Mouse (Mus musculus) megakaryocyte progenitor cell, adult 5-6 weeks (primary cell): ENCODE data around the gene Cx3cr1. TPM values are rescaled to one million over a fixed set of nuclear protein-coding genes. Genes with fewer than 3 reads are reported as not detected.

Experiments
- ATAC-seq: replicated peaks from 2 replicates; pipeline ENCODE4 v1.8.0; 2016; ENCODE audit warnings: mild to moderate bottlenecking, moderate TSS enrichment, inconsistent platforms; ENCODE audit not compliant: poor library complexity
- total RNA-seq, 2 experiments: library from RNA; stranded (forward) in 1 of 2; stranded (reverse) in 1 of 2; fragments of 157-497, 149-512 nt in 1 of 2; fragments of 200-1000 nt in 1 of 2; gene quantifications; 2 replicates each; pipeline versions ENCODE4 v1.2.3 to v1.2.4; 2015 to 2017

The Cx3cr1 gene
- total RNA-seq, 2 experiments from 2014 or later = 10.6 to 13.9 TPM

DNA sequence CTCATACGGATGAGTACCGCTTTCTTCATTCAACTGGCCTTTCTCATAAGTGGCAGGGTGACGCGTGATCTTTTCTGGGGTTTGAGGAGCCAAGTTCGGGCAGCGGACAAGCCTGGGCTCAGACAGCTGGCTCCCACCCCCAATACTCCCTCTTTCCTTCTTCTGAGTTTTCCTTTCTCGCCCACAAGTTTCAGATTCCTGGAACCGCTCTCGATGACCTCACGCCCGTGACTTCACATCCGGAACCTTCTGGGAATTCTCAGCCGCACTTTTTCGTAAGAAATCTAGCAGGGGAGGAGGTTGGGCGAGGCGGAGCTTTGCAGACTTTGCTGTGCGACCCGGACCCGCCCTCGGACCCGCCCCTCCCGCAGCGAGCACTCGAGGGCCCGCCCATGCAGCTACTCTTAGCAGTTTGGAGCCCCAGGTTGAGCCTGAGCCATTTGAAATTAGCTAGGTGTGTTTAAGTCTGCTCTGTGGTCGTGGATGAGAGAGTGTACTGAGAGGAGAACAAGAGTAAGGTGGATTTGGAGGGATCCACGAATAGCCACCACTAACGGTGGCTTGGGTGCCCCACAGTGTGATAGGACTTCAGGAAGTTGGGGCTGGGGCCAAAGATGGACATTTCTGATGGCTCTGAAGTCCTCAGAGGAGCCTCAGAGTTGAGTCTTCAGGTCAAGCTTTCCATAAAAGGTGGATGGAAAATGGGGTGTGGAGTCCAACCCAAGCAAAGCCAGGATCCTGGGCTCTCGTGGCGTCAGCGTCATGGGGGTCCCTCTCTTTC, 67.5 kb downstream of the Cx3cr1 start:
- peak; percentile 95 for ATAC-seq

DNA sequence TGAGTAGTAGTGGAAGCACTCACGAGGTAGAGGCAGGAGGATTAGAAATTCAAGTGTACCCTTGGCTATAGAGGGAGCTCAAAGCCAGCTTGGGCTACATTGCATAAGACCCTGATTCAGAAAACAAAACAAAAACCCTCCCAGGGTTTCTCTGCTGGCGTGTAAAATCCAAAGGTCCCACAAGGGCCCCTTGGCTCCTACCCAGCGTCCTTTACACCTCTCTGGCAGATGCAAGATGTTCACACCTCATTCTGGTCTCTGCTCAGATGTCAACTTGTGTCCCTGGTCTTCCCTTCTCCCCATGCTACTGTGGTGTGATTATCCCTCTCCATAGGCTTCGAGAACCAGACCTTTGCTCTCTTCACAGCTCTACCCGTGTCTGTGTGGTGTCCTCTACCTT, 68.9 kb downstream of the Cx3cr1 start:
- no peak for ATAC-seq

DNA sequence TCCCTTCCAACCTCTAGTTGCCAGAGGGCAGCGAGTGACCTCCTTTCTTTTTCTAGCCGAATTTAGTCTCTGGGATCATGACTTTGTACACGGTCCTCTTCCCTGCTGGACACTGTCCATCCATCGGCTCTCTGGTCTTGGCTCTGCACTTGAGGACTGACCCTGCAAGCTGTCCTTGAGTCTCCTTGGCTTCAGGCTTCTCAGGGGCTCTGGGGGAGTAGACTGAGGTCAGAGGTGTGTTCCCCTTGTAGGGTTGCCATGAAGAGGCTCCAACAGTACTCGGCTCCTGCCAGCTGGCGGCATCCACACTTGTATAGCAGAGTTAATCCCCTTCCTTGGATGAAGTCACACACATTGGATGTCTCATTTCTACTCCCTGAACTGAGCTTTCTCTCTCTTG, 70.0 kb downstream of the Cx3cr1 start:
- no peak for ATAC-seq

DNA sequence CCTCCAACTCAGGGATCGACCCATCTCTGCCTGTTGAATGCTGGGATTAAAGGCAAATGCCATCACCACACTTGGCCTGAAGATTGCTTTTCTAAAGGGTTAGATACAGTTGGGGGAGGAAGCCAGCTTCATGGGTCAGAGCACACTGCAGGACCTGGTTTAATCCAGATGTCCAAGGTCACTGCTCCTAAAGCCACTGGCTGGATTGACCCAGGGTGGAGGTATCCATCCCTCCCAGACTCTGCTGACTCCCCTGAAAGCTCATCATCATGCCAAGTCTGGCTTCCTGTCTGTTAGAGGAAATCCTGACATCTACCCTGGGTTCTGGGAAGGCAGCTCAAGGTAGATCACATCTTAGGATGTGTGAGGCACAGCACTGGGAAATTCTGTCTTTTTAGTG, 70.9 kb downstream of the Cx3cr1 start:
- no peak for ATAC-seq

DNA sequence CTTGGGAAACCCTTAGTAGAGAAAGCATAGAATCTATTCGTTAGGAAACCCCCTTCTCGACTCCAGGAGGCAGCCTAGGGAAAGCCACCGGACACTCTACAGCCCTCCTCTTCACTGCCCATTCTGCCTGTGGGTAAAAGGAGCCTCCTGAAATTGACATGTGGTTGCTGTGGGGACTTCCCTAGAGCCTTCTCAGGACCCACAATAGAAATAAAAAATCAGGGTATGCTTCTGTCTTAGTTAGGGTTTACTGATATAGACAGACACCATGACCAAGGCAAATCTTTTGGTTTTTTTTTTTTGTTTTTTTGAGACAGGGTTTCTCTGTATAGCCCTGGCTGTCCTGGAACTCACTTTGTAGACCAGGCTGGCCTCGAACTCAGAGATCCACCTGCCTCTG, 73.6 kb downstream of the Cx3cr1 start:
- ATAC-seq = no peak

DNA sequence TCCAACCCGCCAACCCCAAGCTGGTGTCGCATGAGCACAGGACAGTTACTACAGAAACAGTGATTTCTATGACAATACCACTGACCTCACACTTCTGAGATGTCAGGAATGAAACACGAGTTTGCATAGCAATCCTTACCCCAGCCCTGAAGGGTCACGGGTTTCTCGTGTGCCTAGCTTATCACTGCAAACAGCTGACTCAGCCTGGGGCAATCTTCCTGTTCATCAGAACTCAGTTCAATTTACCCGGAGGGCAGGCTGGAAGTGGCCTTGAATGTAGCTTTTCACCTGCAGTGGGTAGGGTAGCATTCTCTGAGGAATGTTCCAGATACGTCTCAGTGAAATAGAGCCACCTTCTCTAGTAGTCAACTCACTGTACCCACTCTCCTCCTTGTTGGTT, 75.5 kb downstream of the Cx3cr1 start:
- peak; percentile 43 for ATAC-seq

DNA sequence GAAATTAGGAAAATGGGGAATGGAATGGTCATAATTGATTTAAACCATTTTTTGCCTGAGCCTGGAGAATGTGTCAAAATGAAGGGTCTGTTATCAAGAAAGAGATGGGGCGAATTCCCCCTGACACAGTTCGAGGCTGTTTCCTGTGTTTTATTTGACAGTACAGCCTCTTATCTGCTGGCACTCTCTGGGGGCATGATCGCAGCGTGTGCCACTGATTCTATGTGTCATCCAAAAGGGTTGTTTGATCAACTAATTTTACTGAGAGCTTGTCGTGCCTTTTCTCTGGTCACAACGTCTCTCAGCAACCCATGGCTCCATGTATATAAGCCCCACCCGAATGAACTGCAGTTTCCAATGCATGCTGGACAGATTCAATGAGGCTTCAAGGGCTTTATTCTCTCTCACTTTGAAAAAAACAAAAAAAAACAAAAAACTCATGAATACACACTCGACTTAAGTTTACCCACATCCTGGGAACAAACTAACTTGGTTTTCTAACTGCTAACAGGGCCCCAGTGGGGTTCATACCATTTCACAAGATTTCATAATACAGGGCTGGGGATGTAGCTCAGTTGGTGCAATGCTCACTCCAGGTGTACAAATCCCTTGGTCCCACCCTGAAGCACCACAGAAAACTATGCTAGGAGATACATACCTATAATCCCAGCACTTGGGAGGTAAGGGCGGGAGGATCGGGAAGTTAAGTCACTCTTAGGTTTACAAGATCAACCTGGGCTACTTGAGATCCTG, 76.4 kb downstream of the Cx3cr1 start:
- ATAC-seq = peak; percentile 70

DNA sequence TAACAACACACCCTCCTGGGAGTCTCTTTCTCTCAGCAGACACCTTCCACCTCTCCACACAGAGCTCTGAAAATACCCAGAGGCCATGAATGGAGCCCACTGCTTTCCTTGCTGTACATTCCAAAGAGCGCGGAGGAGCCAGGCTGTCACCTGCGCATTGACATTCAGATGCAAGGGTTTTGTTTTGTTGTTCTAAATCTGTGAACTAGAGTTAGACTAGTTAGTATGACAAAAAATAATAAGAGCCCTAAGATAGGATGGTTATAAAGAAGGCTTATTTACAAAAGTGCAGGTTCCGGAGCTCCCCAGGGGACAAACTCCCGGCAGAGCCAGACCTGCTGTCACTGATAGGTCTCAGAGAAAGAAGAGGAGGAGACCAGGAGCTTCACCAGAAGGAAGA, 78.4 kb downstream of the Cx3cr1 start:
- no peak for ATAC-seq

DNA sequence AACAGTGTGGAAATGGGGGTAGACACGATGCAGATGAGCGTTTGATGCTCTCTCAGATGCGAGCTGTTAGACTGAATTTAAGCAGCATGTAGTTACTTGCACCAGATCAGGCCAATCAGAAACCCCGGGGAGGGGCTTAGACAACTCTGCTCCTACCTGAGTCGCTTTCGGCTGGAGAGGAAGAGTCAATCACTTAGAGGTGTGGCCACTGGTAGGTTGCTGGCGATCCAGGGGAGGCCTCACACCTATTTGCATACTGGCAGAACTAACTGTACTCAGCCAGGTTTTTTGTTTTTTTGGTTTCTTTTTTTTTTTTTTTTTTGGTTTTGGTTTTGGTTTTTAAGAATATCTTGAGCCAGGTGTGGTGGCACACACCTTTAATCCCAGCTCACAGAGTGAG, 81.4 kb downstream of the Cx3cr1 start:
- ATAC-seq = no peak

DNA sequence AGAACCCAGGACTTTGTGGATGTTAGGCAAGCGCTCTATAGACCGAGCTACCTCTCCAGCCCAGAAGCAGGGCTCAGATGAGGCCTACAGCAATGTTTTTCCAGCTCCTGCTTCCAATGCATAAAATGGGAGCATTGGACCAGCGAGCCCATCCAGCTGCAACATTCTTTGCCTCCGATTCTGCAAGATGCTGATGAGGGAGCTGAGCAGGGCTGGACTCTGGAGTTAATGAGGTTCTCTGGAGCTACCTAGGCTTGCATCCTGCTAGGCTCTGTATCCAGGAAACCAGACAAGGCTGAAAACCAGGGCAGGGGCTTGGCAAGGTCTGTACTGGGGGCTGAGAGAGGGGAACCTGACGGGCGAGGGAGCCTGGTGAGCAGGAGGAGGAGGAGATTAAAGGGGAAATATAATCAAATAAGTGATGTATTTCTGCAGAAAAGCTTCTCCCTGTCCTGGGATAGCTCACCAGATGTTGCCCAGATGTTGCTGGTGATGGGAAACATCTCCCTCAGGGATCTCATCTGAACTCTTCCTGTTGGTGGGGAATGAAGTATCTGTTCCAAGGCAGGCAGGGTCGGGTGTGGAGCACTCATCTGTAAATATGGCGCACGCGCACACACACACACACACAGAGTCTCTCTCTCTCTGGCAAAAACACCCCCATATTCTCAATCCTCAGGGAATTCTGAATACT, 83.7 kb downstream of the Cx3cr1 start:
- no peak for ATAC-seq

DNA sequence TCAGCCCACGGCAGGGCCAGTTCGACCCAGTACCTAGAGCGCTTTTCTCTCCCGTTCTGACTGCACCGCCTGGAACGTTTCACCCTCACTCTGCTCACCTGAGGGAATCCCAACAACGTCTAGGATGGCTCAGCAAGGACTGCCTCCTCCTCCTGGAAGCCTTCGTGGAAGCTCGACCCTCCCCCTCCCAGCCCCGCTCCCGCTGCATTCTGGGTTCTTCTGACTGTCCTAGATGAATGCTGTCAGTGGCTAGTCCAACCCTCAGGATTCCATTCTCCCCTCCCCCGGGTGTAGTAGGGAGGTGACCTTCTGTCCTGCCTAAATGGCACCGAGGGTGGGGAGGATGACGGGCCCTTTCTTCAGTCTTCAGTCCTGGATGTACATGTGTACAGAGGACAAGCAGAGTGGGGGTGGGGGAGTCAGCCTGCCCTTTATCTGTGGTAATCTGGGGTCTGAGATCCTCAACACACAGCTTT, 85.1 kb downstream of the Cx3cr1 start, which contains the start of gene Csrnp1:
Gene Csrnp1 (minus strand): TSS at position 123 of the 476 bp plus-strand sequence.
- no peak for ATAC-seq

DNA sequence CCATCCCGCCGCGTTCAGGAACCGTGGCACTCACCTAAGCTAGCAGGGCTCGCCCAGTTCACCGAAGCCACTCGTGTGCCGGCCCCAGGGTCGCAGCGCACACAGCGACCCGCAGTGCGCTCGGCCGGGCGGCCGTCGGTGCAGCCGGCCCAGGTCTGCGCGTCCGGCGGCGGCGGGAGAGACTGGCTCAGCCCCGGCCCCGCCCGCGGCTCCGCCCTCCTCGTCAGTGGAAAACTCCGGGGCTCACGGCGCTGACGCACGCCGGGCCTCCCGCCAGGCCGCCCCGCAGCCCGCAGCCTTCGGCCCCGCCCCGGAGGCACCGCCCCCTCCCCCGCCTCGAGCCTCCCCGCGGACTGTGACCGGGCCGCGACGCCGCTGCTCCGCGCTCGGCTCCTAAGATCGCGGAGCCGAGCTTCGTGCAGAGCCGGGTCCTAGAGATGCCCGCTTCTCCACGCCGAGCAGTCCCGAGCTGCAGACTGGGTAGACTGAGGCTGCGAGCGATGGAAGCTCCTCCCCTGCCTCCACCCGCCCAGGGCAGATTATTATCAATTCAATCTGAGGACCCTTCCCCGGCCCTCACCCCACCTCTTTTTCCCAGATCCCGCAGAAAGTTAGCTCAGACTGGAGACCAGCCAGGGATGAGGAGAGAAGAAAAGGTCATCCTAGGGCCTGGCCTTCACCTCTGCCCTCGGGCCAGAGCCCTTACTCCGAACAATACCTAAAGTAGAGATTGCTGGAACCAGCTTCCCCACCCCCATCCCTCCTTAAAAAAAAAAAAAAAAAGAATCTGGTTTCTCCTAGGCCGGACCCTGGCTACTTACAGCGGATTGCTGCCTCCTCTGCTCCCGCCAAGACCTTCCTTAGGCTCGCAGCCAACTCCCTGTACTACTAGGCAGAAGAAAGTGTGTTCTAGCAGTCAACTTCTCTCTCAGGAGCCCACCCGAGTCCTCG, 85.8 kb downstream of the Cx3cr1 start:
- ATAC-seq = peak; percentile 43

DNA sequence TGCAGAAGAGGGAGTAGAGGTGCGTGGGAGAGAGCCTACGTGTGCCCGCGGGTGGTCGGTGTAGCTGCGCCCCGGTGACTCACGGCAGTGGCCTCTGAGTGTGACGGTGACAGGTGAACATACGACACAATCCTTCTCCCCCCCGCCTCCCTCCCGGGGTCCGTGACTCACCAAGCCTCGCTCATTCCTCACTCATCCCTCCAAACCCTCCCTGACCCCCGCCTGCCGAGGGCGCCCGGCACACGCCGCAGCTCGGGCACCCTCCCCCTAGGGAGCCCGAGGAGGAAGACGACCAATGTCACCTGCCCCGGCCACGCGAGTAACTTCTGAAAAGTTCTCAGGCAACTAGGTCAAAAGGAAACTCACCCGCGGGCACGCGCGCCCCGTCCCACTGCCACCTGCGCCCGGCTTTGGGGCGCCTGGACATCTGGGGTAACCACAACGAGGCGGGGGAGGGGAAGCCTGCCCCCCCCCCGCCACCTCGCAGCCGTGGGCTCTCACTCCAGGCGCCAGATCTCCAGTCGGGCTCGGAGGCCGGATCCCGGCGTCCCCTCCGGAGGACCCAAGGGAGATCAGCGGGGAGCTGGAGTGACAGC, 86.6 kb downstream of the Cx3cr1 start:
- peak; percentile 5 for ATAC-seq

DNA sequence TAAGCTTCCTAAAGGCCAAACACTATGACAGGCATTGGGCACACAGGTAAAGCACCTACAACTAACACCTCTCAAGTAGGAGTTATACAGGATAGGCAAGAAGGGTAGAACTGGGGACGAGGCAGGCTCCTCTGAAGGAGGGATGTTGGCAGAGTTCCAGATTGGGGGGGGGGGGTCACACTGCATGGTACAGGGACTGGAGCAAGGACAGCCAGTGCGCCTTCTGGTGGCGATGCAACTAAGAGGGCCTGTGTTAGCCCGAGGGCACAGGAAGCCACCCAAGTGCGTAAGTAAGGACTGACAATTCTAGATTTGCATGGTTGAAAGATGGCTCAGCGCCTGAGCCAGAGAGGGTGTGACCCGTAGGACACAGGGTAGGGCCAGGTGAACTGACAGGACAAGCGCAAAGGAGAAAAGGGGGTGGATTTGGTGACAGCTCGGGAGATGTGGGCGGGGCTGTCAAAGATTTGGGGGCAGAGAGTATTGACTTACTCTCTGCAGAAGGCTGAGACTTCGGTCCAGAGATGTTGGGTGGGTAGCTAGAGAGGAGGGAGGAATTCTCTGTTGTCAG, 87.4 kb downstream of the Cx3cr1 start:
- ATAC-seq = peak; percentile 28

DNA sequence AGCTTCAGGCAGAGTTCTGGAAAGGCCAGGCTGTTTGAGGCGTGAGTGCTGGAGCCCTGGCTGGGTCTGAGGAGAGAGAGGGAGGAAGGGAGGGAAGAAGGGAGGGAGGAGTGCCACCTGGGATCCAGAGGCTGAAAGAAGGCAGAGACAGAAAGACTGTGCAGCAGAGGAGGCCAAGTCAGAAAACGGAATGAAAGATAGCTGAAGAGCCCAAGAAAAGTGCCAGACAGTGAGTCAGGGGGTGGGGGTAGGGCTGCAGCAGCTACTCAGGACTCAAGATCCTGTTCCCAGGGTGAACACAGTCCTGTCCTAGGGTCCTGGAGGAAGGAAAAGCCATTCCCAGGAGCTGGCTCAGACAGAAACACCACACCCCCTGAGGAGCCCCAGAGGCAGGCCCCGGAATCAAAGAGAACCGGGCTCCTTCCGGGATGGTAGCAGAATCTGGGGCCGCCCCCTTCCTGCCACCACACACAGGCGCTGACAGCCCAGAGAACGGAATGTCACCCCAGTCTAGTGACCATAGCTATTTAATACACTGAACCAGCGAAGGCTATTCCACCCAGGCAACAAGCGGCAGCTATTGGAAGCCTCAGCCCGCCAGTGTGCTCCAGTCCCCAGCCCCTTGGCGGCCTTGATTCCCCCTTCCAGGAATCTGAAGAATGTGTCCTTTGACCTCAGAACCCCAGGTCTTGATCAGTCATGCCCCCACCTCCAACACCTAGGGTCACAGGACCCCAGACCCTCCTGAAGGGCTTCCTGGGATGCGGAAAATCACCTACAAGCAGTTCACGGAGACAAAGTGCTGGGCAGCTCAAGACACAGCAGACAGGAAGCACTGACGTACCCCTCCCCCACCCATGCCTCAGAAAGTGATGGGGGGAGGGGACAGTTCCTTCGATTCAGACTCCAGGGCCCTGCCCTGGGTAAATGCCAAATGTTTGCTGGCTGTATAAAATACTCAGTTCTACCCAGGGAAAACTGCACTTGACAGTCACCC, 88.2 kb downstream of the Cx3cr1 start:
- ATAC-seq = peak; percentile 38

DNA sequence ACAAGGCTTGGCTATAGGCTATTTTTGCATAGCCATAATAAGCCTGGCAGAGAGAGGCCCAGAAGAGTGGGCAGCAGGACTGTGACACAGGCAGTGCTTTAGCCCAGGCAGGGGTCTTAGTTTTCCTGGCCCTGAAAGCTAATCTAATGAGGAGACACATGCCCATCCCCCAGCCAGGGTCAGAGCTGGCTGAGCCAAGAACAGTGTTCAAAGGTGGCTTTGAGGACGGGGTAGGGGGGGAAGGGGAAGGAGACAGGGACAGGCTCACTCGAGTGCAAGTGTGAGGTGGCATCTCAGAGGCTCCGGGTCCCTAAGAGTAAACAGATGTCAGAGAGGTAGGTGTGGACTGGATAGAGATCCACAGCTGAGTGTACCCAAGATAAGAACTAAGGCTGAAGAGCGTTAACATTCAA, 88.9 kb downstream of the Cx3cr1 start:
- no peak for ATAC-seq

DNA sequence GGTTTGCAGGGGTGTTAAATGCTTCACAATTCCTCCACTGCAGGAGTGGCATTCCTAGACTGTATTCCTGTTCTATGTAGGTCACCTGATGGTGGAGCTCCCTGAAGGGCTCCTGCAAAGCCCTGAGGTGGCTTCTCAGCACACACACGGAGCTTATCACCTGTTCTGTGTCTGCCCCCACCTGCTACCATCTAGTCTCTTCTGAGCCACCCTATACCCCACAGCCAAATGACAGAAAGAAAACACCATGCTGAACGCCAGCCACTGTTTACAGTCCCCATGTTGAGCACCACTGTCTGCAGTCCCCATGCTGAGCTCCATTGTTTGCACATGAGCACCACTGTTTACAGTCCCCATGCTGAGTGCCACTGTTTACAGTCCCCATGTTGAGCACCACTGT, 89.9 kb downstream of the Cx3cr1 start:
- ATAC-seq = no peak

DNA sequence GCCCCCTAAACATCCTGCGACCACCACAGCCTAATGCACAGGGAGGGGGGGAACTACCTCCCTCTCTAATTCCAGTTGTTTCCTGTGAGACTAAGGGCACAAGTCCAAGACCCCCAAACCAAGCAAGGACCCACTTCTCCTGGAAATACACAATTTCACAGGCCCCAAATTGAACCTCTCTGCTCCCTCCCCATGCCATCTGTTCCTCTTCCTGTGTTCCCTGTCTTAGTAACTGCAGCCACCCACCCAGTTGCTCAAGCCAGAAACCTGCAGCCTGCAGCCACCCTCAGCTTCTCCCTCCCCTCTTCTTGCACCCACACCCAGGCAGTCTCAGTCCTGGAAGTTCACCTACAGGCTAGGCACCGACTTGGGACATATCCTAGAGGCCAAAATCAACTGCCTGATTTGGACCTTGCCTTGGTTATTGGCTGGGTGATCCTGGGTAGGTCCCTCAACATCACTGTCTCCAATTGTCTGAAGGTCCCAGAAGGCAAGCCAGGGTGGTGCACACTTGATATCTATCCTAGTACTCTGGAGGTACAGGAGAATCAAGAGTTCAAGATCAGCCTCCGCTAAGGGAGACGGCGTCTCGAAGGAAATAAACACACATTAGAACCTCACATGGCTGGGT, 90.8 kb downstream of the Cx3cr1 start:
- peak; percentile 12; the same call in 1 of the 2 replicates for ATAC-seq
